Mouse (Mus musculus) G1E-ER4 (cell line): ENCODE results near the gene Wnt5b. TPM values are rescaled to one million over a fixed set of nuclear protein-coding genes. Genes with fewer than 3 reads are reported as not detected.

Experiments
- GATA1 ChIP-seq: IDR thresholded peaks from one replicate; pipeline ENCODE4 v1.8.0; 2012; ENCODE audit warnings: low read length, inconsistent platforms
- polyA plus RNA-seq: library from polyadenylated mRNA; stranded (reverse); fragments of >175 nt; gene quantifications from 2 replicates; pipeline ENCODE4 v1.2.3, GENCODE M21; 2012

Wnt5b gene
- polyA plus RNA-seq, 1 experiment, result not detected

DNA sequence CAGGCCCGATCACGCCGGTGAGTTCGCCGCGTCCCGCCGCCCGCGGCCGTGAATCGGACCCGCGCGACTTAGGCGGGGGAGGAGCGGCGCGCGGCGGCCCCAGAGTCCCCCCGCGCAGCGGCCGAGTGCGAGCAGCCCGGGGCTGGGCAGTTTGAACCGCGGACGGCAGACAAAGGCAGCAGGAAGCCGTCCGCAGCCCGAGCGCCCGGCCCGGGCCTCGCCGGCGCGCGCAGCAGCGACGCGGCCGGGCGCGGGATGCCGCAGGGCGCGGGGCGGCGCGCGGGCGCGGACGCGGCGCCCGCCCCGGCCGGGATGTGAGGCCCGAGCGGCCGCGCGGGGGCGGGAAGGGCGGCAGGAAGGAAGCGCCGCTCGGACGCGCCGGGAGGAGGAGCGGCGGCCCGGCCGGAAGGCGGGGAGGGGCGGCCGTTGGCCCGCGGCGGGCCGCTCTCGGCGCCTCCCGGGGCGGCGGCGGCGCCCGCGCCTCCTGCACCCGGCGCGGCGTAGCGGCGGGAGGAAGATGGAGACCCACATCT, 64.7 kb downstream of the Wnt5b start, which contains the start of gene Fbxl14:
Gene Fbxl14, plus strand, starts transcription at position 326 of the 533 bp plus-strand sequence.
- TF ChIP-seq GATA1, result no peak

DNA sequence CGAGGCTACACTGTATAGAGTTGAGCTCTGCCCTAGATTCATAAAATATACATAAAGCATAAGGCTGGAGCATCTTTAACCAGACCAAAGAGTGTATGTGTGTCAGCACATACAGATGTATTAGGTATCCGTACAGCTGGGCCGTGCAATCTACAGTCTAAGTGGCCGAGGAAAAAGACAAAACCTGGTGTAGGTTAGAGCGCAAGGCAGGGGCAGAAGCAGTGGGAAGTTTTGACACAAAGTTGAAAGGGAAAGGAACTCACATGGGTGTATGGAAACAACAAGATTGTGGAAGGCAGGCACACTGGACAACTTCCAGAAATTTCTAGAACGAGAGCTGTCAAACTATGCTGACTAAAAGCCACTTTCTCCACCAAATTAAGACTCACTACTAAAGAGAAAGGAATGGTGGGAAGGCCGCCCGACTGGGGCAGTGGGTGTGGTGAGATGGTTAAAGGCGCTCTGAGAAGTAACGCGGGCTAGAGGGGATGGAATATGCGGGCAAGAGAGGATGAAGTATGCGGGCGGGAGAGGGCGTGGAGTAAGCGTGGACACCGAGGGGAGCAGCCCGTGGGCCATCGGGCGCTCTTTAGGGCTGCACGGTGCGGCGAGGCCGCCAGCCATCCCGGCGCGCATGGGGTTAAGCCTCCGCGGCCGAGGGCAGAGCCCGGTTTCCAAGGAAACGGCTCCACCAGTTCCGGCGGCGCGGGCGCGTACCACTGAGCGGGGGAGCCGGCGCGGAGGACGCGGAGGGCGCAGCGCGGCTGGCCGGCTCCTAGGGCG, 65.4 kb downstream of the Wnt5b start:
- TF ChIP-seq GATA1, result no peak

DNA sequence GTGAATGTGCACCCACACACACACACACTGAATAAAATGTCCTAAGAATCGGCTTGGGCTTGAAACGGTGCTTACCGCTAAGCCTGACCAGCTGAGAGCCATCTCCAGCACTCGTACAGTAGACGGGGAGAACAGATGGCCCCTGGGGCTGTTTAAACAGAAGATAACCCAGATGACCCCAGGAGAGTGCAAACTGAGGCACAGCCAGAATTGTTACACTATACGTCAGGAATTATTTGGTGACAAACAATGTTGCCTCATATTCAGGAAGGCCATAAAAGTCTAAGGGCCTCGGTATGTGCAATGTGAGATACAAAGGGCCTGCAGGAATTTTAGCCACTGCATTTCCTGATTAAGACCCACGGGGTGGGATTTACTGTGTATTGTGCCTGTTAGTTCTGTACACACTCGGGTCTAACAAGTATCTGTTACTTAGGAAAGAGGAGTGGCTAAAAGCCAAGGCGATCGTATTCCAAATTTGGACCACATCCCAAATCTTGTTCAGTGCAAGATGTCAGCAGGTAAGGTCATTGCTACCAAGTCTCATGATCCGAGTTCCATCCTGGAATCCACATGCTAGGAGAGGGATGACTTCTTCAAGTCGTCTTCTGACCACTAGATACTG, 66.3 kb downstream of the Wnt5b start:
- TF ChIP-seq GATA1, result no peak

DNA sequence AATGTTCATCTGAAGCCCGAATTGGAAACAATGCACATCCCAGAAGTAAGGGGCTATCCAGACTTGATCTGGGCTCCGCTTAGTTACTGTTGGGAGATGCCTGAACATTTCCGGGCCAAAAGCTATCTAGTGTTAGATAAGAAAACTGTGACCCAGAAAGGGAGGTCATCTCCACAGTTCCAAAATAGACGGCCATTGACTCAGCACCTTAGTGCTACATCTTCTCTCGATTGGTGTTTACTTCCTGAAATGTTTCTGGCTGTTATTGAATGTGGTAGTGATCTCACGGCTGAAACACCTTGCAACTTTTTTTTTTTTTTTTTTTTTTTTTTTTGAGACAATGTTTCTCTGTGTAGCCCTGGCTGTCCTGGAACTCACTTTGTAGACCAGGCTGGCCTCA, 68.2 kb downstream of the Wnt5b start:
- no peak for TF ChIP-seq GATA1

DNA sequence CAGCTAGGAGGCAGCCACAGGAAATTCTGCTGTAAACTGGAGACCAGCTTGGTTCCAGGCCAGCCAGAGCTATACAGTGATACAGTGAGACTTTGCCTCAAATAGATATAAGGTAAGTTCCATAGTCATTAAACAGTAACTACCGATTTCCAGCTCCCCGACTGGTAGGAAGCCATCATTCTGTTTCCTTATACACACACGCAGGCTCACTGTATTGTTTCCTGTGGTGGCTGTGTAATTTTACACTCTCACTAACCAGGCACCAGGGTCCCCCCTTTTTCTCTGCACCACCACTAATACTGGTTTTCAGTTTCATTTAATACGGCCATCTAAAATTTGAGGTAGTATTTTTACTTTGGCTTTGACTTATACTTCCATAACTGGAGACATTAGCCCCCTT, 70.2 kb downstream of the Wnt5b start:
- no peak for TF ChIP-seq GATA1

DNA sequence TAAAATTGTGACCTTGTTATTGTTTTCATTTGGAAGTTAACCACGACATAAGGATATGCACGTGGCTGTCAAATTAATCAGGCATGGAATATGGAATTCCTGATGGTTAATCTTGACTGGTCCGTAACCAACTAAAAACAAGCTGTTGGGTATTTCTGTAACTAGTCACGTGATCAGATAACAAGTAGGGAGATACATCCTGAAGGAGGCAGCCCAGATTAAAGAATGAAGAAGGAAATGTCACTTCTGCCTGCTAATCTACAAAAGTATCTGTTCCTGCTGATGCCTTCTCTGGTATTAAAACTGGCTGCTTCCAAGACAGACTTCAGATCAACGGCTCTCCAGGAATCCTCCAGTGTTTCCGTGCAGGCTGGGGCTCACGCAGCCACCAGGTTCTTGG, 70.7 kb downstream of the Wnt5b start:
- peak; percentile 41 for TF ChIP-seq GATA1

DNA sequence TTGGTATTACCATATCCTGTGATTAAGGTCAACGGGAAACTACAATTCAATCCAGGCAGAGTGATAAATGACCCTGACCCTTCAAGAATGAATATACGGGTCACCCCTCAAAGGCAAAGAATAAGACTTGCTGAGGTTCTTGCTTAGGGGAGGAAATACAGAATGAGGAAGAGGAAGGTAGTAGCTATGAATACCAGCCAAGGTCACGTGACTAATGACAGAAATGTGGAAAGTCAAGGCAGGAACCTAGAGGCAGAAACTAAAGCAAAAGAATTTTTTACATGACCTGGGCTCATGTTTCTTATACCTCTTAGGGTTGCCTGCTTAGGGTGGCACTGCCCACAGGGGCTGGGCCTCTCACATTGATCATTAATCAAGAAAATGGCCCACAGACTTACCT, 71.4 kb downstream of the Wnt5b start:
- TF ChIP-seq GATA1, result no peak

DNA sequence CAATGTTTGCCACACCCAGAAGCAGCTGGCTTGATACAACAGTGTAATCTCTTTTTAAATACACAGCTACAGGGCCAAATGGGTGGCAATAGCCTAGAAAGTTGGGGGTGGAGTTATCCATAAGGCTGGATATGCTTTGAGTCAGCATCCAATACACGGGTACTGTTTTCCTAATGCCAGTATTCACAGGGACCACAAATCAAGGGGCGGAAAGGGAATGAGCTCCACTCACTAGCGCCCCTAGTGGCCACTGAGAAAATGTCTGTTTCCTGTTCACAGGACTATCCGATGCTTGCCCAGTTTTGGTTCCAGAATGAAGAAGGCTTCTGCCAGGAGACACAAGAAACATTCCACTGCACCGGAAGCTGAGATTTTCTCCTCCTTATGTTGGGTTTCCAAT, 72.0 kb downstream of the Wnt5b start:
- no peak for TF ChIP-seq GATA1

DNA sequence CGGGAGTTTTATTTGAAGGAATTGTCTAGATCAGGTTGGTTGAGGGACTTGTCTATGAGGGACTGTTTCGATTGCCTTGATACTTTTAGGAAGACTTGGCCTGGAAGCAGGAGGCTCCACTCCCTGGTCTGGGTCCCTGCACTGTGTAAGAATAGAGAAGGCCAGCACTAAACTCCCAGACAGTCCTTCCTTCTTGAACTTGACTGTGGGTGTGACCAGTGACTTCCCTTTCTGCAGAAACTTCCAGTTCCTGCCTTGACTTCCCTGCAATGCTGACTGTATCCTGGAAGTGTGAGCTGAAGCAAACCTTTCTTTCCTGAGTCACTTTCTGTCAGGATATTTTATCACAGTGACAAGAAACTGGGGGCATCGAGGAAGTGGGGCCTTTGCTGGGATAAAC, 73.4 kb downstream of the Wnt5b start:
- no peak for TF ChIP-seq GATA1

DNA sequence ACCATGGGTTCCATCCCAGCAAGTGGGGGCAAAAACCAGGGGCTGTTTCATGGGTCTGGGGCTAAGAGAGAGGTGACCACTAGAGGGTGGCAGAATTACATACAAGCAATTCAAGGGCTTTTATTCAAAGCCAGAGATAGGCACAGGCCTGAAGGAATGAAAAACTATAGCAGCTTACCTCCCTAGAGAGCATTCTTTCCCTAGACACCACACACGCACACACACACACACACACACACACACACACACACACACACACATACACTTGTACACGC, 76.4 kb downstream of the Wnt5b start:
- TF ChIP-seq GATA1, result no peak

DNA sequence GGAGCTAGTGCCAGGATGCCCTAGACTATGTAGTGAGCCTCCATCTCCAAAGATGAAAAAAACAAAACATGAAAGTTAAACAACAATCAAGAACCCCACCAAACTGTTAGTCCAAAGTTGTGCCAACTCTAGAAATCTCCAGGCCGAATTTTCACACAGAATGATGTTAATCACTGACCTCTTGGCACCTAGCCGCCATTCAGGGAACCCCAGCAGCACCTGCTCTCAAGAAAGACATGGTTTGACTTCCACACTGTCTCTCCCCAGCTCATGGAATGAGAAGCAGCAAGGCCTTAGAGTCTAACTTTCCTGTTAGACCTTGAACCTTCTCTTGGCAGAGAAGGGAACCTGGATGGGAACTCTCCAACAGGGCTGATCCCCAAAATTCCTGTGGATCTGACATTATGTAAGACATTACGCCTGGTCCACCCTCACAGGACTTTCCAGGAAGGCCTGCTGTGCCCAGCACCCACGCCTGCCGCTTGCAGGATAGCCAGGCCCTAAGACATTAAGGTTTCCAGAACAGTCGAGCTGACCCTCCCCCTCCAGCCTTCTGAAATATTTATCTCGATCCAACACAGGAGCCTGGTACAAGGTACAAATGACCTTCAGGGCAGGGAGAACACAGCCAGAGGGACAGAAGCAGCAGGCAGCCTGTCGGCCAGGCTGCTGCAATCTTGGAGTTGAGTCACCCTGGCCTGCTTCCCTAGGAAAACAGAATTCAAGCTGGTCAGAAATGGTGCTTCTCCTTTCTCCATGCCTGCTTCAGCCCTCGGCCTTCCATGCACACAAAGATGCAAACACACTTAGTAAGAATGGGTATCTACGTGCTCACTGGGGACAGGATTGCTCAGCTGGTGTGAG, 77.0 kb downstream of the Wnt5b start:
- TF ChIP-seq GATA1, result no peak

DNA sequence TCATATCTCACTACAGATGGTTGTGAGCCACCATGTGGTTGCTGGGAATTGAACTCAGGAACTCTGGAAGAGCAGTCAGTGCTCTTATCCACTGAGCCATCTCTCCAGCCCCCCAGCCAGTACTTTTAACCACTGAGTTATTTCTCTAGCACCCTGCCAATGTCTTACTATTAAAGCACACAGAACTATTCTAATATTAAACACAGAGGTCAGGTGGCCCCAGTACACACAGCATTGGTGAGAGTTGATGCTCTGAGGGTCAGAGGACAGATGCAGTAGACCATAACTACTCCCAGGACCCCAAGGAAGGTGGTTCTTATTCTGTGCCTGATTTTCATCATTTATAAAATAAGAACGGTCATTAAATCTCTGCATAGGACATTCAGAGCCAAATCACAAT, 78.0 kb downstream of the Wnt5b start:
- no peak for TF ChIP-seq GATA1

DNA sequence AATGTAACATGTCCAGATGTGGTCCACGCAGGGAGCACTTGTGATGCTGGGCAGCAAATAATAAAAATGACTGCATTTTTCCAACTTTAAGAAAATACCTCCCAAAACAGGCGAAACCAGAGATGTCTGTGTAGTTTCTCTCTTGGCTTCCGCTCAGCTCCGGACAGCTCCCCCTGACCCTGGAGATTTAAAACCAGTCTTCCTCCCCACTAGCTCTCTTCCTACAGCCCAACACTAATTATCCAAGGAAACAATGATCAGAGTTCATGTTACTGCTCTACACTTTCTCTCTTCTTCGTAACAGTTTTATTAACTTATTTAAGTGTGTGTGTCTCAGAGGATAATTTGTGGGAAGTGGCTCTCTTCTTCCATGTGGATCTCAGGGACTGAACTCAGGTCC, 83.8 kb downstream of the Wnt5b start:
- no peak for TF ChIP-seq GATA1

DNA sequence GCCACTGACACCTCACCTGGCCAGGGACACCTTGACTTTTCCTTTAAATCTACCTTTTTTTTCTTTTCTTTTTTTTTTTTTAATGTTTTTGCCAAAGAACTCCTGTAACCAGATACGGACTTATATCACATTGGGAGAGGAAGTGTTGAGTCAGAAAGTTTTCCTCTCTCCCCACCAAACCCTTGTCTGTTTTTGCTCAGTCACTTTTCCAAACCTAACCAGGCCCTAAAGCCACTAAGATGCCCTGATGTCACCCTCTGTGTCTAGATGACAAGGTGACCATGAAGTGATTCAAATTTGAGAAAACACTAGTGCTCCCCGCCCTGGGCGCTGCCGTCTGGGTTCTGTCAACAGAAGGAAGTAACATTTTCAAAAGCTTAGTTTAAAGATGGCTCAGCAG, 85.1 kb downstream of the Wnt5b start:
- TF ChIP-seq GATA1, result no peak

DNA sequence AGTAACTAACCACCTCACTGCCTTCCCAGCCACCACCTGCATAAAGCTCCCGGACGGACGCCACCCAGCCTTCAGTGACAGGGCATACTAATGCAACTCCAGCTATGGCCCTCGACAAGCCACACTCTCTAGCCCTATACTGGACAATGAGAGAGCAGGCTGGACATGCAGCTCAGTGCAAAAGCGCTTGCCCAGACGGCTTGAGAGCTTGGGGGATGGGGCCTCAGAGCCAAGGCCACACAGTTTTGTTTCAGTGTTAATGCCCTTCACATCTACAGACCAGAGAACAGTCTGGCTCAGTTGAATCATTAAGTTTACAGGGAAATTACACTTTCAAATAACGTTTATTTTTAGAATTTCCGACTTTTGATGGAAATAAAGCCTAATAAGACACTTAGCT, 86.0 kb downstream of the Wnt5b start:
- no peak for TF ChIP-seq GATA1

DNA sequence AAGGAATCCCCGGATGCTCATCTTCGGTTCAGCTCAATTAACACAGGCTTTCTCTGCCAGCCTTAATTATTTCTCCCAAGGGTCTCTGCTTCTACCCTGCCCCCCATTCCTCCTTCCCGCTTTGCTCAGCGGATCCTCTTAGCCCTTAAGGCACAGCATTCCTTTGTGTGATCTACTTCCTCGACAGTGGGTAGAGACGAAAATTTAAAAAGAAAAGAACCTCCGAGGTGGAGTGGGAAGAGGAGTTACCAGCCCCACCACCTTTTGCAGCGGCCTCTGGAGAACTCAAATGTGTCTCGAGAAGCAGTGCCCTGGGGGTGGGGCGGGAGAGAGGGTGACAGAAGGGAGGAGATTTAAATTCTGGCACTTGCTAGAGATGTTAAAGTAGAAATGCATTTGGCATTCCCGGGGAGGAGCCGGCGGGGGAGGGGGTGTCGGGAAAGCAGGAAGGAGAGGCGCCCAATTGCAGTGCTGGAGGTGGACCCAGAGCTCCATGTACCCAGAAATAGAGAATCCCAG, 92.1 kb downstream of the Wnt5b start:
- TF ChIP-seq GATA1, result no peak
